Mouse (Mus musculus) urinary bladder, postnatal 36 days (tissue): ENCODE data around the gene Sbno2.
A peak's percentile ranks its signal among the peaks of the same experiment; 100 is the strongest.

Source experiments
- DNase-seq, 2 experiments: peaks; one replicate each; pipeline ENCODE4 v3.0.0; 2022; ENCODE audit warnings: low spot score in 2 of 2, mixed read lengths in 1 of 2

Gene Sbno2

DNA sequence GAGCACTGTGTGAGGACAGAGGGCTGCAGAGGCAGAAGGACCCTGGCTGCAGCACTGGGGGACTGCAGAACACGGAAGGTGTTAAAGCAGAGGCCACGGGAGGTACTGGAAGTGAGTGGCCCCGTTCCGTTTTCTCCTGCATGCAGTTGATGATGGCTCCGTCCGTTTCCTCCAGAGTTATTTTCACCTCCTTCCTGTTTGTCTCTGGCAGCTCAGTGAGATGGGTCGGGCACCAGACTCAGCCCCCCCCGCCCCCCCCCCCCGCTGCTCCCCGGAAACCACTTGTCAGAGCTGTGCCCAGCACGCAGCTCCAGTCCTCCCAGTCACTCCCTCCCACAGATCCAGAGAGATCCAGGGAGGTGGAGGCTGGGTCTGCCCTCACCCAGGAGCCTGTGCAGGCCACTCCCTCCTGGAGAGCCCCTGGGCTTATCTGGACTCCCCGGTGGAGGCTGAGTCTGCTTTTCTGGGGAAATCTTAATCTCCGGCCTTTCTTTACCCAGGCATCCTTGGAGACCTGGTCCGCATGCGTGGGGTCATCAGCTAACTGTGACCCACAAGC is 86.6 kb downstream of the Sbno2 start:
- peak in 1 of 2 experiments; percentile 48 for DNase-seq

DNA sequence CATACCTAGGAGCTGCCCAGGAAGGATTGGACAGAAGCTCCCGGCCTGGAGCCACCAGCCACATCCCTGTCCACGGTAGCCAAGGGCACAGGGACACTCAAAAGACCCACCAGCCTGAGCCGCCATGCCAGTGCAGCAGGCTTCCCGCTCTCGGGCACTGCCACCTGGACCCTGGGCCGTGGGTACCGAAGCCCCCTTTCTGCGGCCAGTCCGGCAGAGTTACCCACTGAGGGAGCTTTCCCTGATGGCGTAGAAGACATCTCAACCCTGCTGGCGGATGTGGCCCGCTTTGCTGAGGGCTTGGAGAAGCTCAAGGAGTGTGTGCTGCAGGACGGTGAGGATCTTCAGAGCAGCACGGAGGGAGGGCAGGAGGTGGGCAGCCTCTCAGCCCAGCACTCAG is 87.6 kb downstream of the Sbno2 start:
- DNase-seq: no peak

- no peak for DNase-seq
These were observed 88.0 kb downstream of the Sbno2 start for GRCm38 (mm10) chr10:80017361-80017760.

GRCm38 (mm10) chr10:80016931-80017330 is 88.4 kb downstream of the Sbno2 start:
- DNase-seq: no peak

DNA sequence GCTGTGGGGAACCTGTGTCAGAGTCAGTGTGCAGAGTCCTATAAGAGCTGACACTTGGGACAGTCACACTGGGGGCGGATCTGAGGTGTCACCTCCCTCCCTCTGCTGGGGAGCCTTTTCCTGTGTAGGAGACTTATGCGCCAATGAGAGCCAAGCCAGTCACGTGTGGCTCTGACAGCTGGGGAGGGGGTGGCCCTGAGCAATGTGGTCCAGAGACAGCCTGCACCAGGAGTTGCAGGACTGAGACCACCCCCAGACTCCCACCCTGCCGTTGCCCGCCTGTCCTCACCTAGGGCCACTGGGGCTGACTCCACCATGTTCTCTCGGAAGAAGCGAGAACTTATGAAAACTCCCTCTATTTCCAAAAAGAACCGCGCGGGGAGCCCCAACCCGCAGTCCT is 88.9 kb downstream of the Sbno2 start, which contains the start of gene Arhgap45:
Gene Arhgap45, plus strand, starts transcription at position 143 of the 400 bp plus-strand sequence.
- no peak for DNase-seq

DNA sequence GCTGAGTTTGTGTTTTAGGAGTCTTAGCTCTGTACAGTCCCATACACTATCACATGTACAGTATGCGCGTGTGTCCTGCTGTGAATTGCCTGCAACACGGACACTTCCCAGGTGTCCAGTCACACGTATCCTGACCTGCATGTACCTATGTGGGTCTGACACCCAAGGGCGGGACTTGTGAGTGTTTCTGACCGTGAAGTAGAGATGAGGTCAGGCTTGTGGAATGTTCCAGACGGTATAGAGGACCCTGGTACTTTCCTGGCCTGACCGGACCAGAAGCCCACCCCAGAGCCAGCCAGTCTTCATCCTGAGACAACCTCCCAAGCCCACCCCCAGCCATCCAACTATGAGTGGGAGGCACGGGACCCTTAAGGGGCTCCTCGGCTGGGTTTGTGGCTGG is 89.8 kb downstream of the Sbno2 start:
- no peak for DNase-seq

DNA sequence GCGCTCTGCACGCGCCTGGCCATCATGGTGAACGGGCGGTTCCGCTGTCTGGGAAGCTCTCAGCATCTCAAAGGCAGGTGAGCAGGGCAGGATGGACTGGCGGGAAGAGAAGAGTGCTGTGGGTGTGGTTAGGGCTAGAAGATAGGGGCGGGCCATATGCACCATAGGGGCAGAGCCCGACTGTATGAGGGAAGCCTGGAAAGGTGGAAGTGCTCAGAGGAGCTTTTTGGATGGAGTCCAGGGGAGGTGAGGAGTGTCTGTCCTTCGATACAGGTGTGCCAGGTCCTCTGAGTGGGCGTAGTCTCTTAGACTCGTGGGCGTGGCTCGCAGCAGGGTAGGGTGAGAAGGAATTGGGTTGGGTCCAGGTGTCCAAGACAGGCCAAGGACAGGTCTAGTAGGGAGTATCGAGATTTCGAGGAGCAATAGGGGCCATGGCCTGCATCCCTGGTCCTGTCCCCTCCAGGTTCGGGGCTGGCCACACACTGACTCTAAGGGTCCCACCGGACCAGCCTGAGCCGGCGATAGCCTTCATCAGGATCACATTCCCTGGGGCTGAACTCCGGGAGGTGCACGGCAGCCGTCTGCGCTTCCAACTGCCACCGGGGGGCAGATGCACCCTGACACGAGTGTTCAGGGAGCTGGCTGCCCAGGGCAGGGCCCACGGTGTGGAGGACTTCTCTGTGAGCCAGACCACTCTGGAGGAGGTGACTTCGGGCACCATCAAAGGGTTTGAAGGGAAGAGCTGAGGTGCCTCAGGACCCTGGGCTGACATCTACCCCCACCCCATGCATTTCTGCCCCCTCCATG is 90.7 kb downstream of the Sbno2 start:
- DNase-seq: no peak

GRCm38 (mm10) chr10:80013609-80014008 is 91.8 kb downstream of the Sbno2 start:
- DNase-seq: no peak

GRCm38 (mm10) chr10:80011740-80012139 is 93.6 kb downstream of the Sbno2 start:
- no peak for DNase-seq
